Mouse (Mus musculus) cerebellum, postnatal 4 days (tissue): ENCODE measurements around the gene Cbfa2t3.

ENCODE experiments used
- DNase-seq, 2 experiments: peaks; one replicate each; pipeline ENCODE4 v3.0.0; 2022; ENCODE audit warnings: low spot score in 2 of 2, mixed read lengths in 1 of 2

The Cbfa2t3 gene

DNA sequence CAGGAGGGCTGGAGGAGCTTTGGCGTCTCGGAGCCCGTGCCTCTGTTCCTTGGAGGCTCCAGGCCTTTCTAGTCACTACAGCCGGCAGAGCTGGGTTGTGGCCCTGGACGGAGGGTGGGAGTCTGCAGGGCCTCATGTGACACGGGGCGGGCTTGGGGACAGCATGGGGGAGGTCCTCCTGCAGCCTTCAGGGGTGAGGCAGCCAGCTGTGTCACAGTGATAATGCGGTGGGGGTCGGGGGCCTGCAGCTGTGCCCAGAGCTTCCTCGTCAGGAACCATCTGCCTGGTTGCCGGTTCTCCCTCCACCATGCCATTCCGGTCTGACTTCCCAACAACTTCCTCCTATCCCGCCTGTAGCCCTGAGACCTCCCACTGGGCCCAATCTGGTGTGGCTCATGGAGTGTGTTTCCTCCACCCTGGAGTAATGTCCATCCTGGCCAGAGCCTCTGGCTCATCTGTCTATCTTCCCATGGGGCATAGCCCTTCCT, at the start of gene Cbfa2t3:
Gene Cbfa2t3 (minus strand): TSS at position 105 of the 488 bp plus-strand sequence.
- DNase-seq = no peak

DNA sequence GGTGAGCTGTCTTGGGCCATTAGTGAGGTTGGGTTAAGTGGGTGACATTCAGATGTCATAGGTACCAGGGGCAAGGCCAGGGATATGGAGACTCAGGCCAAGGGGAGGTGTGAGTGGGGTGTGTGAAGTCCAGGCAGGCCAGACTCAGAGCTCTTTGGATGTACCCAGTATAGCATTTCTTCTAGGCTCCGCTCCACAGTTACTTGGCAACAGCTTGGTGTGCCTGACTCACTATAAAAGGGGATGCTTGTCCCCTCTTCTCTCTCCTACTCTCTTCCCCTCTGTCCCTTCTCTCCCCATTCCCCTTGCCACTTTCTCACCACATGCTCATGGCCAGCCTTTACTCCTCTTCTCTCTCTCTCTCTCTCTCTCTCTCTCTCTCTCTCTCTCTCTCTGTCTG, 48.9 kb upstream of the Cbfa2t3 start:
- no peak for DNase-seq

DNA sequence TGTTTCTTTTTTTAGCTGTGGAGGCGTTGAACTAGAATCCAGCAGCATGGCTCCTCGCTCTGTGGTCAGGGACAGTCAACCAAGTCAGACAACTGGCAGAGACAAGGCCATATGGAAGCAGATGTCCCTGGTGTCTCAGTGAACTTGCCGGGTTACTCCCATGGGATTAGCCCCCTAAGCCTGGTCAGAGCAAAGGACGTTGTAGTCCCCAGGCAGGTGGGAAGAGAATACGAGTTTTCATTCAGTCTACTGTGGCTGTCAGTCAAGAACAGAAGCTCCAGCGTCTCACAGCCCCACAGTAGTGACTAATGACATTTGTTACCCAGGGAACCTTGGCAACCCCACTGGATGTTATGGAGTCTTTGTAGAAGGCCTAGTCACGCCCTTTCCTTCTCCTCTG, 47.5 kb upstream of the Cbfa2t3 start:
- no peak for DNase-seq

DNA sequence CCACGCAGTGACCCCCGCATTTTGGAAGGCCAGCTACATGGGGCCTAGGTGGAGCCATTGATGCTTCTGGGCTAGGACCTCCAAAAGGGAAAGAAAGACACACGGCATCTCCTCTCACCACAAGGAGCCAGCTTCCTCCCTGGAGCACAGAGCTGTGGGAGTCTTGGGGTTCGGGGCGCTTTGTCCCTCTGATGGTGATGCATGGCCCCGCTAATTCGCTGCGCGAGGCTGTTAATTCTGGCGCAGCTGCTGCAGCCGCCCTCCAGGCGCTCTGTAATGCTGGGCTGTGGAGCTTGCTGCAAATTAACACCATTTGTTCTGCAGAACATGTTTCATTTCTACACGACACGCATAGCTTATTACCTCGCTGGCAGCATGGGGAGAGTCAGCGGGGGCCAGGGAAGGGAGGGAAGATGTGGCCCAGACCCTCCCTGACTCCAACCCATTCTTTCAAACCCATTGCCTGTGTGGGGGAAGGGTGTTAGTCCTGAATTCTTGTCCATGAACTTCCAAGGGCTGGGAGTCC, 46.9 kb upstream of the Cbfa2t3 start:
- DNase-seq = no peak

DNA sequence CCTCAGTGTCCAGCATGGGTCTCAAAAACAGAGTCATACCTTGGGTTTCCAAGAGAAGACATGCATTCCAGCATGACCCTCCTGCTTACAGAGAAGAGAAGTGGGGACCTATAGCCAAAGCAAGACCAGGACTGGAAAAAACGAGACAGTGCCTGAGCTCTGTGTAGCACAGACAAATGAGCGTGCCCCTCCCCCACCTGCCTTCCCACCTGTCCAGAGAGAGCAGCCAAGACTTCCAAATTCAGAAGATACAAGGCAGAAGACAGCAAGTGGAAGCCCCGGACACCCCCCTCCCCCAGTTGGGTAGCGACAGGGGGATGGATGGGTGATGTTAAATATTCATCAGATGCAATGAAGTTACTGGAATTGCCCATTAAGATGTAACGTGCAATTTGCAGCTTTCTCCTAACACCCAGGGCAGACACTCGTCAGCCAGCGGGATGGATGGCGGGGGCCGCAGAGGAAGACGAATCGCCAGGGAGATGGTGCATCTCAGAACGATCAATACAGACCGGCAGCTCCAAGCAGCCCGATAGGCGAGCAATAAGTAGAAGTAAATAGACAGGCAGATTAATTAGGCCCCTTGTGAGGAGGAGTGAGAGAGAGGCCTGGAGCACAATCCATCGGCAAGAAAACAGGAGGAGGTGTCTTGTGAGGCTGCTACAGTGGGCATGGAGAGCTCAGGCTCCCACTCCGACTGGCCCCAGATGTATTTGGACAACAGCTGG, 46.3 kb upstream of the Cbfa2t3 start:
- no peak for DNase-seq

DNA sequence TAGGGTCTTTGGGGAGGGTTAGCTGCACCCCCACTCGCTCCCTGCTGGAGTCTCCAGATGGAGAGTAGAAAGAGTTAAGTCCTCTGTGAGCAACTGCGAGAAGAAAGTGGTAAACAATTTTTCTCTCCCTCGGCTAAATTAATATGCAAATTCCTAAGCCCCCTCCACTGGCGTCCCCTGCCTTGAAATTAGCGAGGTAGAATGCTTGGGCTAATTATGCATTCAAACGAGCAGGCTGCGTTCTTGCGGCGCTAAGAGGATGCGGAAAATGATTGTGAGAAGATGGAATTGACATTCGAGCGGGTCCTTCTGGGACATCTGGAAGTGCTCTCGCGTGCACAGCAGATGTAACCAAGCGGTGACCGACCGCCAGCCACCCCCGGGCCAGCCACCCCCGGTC, 43.6 kb upstream of the Cbfa2t3 start:
- DNase-seq = no peak

DNA sequence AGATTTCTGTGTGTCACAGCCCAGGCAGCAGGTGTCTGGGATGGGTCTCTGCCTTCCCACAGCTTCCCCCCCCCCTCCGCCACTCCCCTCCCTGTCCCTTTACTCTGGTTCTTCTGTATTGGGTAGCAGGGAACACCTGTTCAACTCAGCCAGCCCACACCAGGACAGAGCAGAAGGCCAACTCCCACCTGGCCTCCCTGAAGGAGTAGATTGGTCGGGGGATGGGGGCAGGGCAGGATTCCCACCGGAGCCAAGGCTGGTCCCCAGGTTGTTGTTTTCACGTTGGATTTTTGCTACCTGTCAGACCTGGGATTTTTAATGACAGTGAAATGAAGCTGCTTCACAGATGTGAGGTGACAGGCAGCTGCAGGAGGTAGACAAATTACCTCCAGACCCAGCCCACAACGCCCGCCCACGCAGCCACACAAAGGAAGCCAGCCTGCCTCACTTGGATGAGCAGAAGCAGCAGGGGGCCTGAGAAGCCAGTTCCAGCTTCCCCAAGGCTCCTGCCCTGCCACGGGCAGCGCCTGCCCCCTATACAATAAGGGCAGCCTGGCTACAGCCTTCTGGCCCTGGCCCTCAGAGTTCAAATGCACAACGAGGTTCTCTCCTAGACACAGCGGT, 40.3 kb upstream of the Cbfa2t3 start:
- peak in 1 of 2 experiments; percentile 49 for DNase-seq

DNA sequence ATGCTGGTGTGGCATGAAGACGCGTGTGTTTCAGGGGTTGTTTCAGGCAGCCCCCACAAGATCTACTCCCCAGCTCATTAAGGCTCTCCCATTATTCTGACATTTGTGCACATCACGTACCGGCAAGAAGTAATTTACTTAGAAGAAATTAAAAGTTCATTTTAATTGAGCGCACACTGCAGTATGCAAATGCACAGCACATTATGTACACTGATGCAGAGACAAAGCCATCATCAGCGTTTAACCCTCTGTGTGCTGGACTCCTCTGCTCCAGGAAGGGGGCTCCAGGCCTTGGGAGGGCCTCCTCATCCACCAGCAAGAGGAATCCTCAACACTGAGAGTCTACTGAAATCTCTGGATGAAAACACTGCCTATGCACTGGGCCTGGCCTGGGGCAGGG, 39.0 kb upstream of the Cbfa2t3 start:
- no peak for DNase-seq

DNA sequence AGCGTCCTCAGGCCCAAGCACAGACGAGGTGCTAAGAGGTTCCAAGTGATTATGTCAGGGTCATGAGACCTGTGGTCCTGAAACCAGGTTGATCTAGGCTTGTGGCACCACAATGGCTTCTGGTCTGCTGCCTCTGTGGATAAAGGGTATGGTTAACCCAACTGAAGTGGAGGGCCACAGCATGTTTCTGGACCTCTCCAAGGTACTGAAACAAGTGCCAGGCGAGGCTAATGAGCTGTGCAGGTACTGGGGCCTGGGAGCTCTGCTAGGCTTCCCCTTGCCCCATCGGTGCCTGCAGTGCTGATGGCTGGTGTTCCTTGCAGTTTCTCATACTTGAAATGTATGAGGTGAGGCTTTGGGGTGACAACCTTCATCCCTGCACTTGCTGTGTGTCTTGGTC, 38.2 kb upstream of the Cbfa2t3 start:
- no peak for DNase-seq

DNA sequence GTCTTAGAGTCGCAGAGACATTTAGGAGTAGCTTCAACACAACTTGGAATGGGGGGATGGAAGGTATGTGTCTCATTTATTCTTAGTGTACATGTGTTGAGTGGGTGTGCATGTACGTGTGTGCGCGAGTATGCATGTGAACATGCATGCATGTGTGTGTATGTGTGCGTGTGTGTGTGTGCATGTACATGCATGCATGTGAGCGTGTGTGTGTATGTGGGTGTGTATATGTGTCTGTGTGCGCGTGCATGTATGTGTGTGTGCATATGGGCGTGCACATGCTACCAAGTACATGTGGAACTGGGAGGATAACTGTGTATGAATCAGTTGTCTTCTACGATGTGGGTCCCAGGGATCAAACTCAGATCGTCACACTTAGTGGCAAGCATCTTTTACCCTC, 37.7 kb upstream of the Cbfa2t3 start:
- no peak for DNase-seq

DNA sequence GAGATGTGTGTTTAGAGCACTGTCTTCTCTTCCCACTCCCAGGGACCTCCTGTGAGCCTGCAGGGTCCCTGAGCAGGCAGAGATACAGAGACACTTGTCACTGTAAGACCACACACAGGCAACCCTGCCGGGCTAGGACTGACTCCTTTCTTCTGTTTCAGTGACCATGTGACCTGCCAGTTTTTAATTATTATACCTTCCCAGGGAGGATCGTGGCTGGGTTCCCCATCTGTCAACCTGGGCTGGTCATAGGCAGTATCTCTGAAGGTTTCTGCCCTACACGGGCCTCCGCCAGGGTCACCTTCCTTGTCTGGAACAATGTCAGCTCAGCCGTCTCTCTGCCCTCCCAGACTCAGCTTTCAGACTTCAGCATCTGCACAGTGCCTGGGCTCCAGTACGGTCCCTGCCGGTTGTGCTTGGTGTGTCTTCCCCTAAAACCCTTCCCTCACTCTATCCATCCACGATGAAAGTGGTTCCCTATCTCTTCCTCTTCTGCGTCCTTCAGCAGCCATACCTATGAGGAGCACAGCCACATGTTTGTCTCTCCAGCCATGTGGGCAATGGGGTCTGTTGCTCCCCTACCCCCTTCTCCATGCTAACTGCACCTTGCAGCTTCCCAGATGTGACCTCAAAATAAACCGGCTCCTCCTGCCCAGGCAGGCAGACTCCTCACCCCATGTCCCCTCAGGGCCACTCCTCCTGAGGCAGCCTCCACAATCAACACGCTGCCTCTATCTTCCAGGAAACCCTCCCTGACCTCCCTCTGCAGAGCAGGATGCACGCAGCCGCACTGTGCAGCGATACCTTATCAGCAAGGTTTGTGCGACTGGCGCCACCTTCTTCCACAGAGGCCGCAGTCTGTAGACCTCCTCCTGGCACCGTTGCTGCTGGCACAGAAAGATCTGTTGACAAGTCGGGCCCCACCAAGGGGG, 36.9 kb upstream of the Cbfa2t3 start:
- DNase-seq = no peak

DNA sequence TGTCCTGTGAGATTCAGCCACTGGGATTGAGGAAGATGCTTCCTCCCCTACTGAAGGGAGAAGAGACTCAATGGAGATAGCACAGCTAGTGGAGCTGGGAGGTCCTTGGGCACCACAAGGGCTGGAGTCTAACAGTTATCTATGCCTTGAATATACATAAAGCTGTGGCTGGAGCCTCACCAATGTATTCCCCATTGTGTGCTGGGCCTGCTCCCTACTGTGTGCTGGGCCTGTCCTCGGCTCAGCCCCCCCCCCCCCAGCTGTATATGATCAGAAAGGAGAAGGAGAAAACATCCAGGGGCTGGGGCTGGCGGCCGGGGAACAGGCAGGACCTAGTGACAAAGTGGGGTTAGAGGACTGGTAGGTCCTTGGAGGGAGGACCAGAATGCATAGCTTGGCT, 36.2 kb upstream of the Cbfa2t3 start:
- no peak for DNase-seq

DNA sequence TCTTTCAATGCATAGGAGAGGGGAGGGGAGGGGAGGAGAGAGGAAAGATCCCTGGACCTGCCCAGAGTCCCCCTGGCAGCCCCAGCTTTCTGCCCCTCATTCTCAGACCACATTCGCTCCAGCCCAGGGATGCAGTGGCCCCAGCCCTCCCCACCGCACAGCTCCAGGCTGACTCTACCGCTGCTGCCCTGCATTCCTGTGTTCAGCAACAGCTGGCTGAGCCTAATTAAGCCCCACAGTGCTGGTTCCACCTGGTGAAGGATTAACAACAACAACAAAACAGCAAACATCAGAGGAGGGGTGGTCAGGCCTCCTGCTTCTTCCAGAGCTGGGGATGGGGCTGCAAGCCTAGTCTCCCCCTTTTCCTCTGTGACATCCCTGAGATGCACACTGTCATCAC, 29.7 kb upstream of the Cbfa2t3 start:
- DNase-seq = no peak

DNA sequence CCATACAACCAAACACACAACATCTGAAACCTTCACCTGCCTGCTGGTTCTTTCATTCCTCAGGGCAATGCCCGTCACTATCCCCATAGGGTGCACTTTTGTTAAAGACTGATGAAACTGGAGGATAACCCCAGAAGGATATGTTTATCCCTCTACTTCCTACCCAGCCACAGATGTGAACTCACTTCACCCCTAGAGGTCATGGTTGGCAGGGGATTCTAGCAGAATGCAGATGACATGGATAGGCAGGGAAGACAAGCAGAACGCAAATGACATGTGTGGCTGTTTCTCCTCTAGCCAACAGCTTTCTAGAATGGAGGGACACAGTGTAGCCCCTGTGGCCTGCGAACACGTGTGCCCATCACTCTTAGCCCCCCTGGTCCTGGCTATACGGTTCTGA, 28.5 kb upstream of the Cbfa2t3 start:
- DNase-seq = no peak

DNA sequence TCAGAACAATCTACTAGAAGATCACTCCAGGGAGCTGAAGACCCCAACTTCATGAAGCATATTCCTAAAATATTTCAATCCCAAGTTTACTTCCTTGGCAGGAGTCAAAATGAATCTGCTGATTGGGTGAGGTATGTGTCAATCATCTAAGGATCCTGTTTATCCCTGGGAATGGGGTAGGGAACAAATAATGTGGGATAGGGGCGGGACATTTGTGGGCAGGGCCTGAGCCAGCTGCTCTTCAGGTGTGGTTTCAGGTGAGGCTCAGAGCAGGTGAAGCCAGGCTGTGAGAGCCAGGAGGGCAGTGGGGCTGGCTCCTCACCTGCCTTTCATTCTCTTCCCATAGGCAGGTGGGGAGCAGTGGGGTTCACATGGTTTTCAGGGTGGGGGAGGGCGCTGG, 27.9 kb upstream of the Cbfa2t3 start:
- DNase-seq = no peak

DNA sequence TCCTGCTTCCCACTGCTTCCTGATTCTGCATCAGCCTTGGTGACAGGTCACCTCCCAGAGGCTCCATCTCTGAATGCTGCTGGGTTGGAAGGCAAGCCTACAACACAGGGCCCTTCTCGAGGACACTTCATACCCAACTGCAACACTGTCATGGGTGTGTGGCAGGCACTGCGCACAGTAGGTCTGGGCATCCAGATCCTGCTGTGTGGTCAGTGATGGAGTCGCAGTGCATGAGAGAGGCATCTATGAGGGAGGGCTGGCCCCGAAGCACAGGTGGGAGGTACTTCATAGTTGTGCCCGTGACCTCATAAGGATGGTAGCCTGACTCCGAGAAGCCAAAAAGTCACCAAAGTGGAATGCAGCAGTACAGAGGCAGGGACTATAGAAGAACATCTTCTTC, 26.3 kb upstream of the Cbfa2t3 start:
- DNase-seq = no peak

DNA sequence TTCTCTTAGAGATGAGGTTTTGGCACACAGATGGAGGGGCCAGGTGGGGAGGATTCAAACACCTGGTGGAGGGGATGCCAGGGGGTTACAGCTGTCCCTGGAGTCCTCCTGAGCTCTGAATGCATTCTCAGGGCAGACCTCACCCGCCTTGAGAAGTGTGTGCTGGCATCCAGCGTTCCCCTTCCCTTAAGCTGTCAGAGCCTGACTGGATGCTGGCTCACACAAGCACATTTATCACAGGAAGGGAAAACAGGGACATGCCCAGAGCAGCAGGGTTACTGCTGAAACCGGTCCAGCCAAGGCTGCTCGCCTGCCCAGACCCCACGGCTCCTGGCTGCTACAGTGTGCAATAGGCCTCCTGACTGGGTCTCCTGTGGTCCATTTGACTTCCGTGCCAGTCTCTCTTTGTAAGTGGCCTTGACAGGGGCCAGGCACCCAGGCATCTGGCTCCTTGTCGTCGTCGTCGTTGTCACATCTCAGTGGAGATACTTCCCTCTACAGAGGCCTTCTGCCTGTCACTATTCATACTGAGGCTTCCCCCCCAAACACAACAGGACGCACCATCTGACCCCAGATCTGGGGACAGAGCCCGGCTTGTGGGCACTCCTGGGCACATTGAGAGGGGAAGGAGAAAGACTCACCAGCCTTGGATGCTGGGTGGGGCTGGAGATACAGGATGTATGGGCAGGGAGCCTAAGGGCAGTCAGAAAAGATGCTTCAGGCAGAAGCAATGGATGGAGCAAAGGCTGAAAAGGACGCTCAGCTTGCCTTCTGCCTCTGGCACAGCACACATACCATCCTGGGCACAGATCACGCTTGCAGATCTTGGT, 22.1 kb upstream of the Cbfa2t3 start:
- DNase-seq = peak in 1 of 2 experiments; percentile 57

DNA sequence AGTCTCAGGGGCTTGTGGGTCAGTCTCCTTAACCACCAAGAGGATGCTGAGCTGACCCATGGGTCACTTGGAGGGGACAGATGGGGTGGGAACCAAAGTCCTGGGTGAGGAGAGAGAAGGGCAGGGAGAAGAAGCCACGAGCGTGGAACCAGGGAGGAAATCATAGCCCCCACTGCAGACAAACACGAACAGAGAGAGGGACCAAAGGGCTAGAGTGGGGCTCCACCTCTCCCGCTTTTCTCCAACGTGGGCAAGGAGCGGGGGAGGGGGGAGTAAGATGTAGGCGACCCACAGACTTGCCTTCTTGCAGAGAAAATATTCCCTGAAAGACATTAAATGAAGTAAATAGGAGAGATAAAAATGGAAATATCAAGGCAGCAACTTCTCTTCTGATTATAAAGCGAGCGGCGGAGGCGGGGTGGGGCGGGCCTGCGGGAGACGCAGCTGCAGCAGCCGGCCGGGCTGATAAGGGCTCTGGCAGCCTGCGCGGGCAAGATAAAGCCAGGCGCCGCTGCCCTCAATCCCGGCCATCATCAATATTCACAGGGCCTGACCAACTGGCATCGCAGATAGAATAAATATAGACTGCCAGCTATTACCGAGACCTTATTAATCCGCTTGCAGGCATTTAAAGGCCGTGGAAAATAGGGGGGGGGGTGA, 21.3 kb upstream of the Cbfa2t3 start:
- no peak for DNase-seq

DNA sequence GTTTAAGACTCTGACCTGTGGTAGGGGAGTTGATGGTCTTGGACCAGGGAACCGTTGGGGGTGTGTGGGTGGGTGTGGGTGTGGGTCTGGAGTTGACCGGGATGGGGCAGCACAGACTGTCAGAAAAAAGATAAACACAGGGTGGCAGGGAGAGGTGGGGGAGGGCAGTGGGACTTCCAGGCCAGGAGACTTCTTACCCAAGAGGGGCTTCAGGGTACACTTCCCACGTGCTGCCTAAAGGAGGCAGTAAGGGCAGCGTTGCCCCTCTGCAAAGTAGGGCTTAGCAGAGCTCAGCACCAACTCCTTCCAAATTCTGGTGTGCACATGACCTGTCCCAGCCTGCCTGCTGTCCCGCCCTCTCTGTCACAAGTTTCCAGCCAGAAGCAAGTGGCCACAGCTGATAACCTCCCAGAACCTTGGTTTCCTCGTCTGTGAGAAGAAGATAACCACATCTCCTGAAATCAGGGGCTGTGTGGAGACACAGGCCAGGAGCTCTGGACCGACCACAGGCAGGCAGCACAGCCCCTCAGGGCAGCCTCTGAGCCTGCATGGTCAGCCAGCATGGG, 20.7 kb upstream of the Cbfa2t3 start:
- DNase-seq = no peak

DNA sequence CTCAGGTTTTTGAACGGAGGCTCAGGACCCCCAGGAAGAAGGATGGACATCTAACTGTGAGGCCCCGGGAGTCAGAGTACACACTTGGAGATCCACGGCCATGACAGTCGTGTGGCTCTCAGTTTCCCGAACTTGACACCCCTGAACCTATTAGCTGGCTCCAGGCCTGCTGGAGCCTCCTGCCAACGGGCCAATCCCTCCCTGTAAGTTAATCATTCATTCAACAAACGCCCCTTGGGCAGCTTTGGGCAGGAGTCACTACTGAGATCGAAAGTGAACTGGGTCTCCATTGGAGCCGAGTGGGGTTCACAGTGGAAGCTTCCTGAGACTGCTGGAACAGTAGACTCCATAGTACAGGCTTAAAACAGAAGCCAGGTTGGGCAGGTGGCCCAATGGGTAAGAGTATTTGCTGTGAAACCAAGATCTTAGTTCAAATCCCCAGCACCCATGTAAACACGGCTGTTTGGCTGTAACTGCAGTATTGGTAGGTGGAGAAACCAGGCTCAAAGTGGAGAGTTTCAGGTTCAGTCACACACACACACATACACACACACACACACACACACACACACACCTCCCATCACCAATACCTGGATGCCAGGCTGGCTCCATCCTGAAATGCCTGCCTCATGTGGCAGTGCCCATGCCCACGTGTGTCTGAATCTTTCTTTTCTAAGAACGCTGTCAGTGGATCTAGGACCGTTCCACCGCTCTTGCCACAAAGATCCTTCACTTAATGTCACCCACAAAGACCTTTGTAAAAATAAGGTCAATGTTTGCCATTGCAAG, 20.0 kb upstream of the Cbfa2t3 start:
- no peak for DNase-seq
